Mouse (Mus musculus) small intestine, adult 2 months (tissue): ENCODE measurements around the gene Rfesd.

ENCODE experiments used
- CTCF ChIP-seq: fragments of 200-500 bp; IDR thresholded peaks from 2 replicates; pipeline ENCODE4 v1.5.1; 2012; ENCODE audit warnings: low read depth, mild to moderate bottlenecking, control low read depth, inconsistent platforms, low read length, moderate library complexity, mixed read lengths; ENCODE audit not compliant: insufficient replicate concordance, insufficient read length; ENCODE audit errors: extremely low read depth
- POLR2A ChIP-seq: fragments of 200-500 bp; IDR thresholded peaks from 2 replicates; pipeline ENCODE4 v1.6.1; 2012; ENCODE audit warnings: low read depth, mild to moderate bottlenecking, control low read depth, inconsistent platforms, low read length, moderate library complexity

GRCm38 (mm10) chr13:76042455-76042854, 23.9 kb upstream of the Rfesd start:
- TF ChIP-seq POLR2A, result no peak
- TF ChIP-seq CTCF, result no peak
